In genomic region chr19:30306379-30306778, GRCm38 (mm10) we compare ENCODE assay signal across 13 mouse cellular contexts.
A peak's percentile ranks its signal among the peaks of the same experiment; 100 is the strongest.
DNase-seq lines count a peak whose midpoint lies in the region; ATAC-seq and TF ChIP-seq lines count a peak whose summit lies in the region.
"Had no signal": no experiment of that assay in that cellular context is flagged by ENCODE, and none has a peak within 500 bp of the region (broad histone marks: within the 10 kb centered on the region; RNA-seq: fewer than 3 reads in every experiment).

No protein-coding gene starts in this region.

- no peak overlapping the region for H3K9ac ChIP-seq in forebrain, embryonic 13.5 days
- H3K9ac ChIP-seq in forebrain, embryonic 12.5 days, result no peak overlapping the region
- H3K9ac ChIP-seq in forebrain, postnatal 0 days, result no peak overlapping the region
- H3K9ac ChIP-seq: intestine, embryonic 15.5 days had no signal

- no peak overlapping the region for H3K4me3 ChIP-seq in forebrain, embryonic 13.5 days
- H3K4me3 ChIP-seq in forebrain, embryonic 12.5 days (replicated peaks), result no peak overlapping the region
- no peak overlapping the region for H3K4me3 ChIP-seq in forebrain, postnatal 0 days (ENCODE audit: low read depth, low read length)
- H3K4me3 ChIP-seq: intestine, embryonic 15.5 days; megakaryocyte, embryonic 14.5 days; myocyte had no signal

- 89% methylated on average over 2 of the region's 2 CpGs for WGBS in forebrain, embryonic 13.5 days
- WGBS in forebrain, embryonic 12.5 days, result 86% methylated on average over 2 of the region's 2 CpGs
- WGBS in forebrain, postnatal 0 days, result 53% methylated on average over 2 of the region's 2 CpGs

- no peaks in the 10 kb centered on the region for H3K9me3 ChIP-seq in forebrain, embryonic 13.5 days (replicated peaks)
- no peaks in the 10 kb centered on the region for H3K9me3 ChIP-seq in forebrain, embryonic 12.5 days
- H3K9me3 ChIP-seq in forebrain, postnatal 0 days (ENCODE audit: low read length), result no peaks in the 10 kb centered on the region
- H3K9me3 ChIP-seq: intestine, embryonic 15.5 days; megakaryocyte, embryonic 14.5 days had no signal

- H3K4me1 ChIP-seq in forebrain, embryonic 13.5 days, result no peaks in the 10 kb centered on the region
- H3K4me1 ChIP-seq in forebrain, embryonic 12.5 days, result no peaks in the 10 kb centered on the region
- no peaks in the 10 kb centered on the region for H3K4me1 ChIP-seq in forebrain, postnatal 0 days (ENCODE audit: insufficient read depth)
- H3K4me1 ChIP-seq: intestine, embryonic 15.5 days had no signal

- 0 out of 2 replicates have a peak, but pooled peaks have one; percentile 36 for ATAC-seq in forebrain, embryonic 13.5 days
- no peak for ATAC-seq in forebrain, embryonic 12.5 days (ENCODE audit: low FRiP score)
- ATAC-seq in forebrain, postnatal 0 days, result peak; percentile 58
- ATAC-seq: intestine, embryonic 15.5 days had no signal

- no peaks in the 10 kb centered on the region for H3K36me3 ChIP-seq in forebrain, embryonic 13.5 days (ENCODE audit: poor library complexity, severe bottlenecking)
- no peaks in the 10 kb centered on the region for H3K36me3 ChIP-seq in forebrain, embryonic 12.5 days (replicated peaks)
- no peaks in the 10 kb centered on the region for H3K36me3 ChIP-seq in forebrain, postnatal 0 days (ENCODE audit: insufficient read depth)
- H3K36me3 ChIP-seq: intestine, embryonic 15.5 days had no signal

- H3K27ac ChIP-seq in forebrain, embryonic 13.5 days, result no peak overlapping the region
- H3K27ac ChIP-seq in forebrain, embryonic 12.5 days, result no peak overlapping the region
- no peak overlapping the region for H3K27ac ChIP-seq in forebrain, postnatal 0 days (ENCODE audit: low read depth, low read length)
- H3K27ac ChIP-seq: intestine, embryonic 15.5 days had no signal

- no peak overlapping the region for H3K4me2 ChIP-seq in forebrain, embryonic 13.5 days
- no peak overlapping the region for H3K4me2 ChIP-seq in forebrain, embryonic 12.5 days
- no peak overlapping the region for H3K4me2 ChIP-seq in forebrain, postnatal 0 days (ENCODE audit: low read depth)
- H3K4me2 ChIP-seq: intestine, embryonic 15.5 days had no signal

- peak; percentile 2 for DNase-seq in layer of hippocampus, adult 9-11 months
- DNase-seq in layer of hippocampus, adult 11-12 months (ENCODE audit: low spot score), result no peak
- DNase-seq in Muller cell, postnatal 12 days (ENCODE audit: inconsistent ontology term), result peak; percentile 29
- DNase-seq in forebrain, postnatal 0 days, result peak; percentile 35
- no peak for DNase-seq in urinary bladder, postnatal 14 days (ENCODE audit: low spot score)
- DNase-seq in thymus, postnatal 0 days (ENCODE audit: low spot score), result no peak
- DNase-seq: adrenal gland, postnatal 10 days; thymus, postnatal 25 days had no signal

- H3K27me3 ChIP-seq in forebrain, embryonic 13.5 days, result no peaks in the 10 kb centered on the region
- H3K27me3 ChIP-seq in forebrain, embryonic 12.5 days, result no peaks in the 10 kb centered on the region
- no peaks in the 10 kb centered on the region for H3K27me3 ChIP-seq in forebrain, postnatal 0 days (ENCODE audit: insufficient read depth, low read length)
- H3K27me3 ChIP-seq: intestine, embryonic 15.5 days had no signal

- no peak for TF ChIP-seq CTCF in forebrain, postnatal 0 days (IDR thresholded peaks at IDR 0.05; ENCODE audit: low read depth)

Comparison
In these comparisons a context has a peak if more than half of its experiments do, and no peak if none do; other contexts are left out.
1. DNase-seq: peak in layer of hippocampus, adult 9-11 months (single experiment), Muller cell, postnatal 12 days (single experiment) and forebrain, postnatal 0 days (single experiment); none in layer of hippocampus, adult 11-12 months (single experiment), urinary bladder, postnatal 14 days (single experiment) and thymus, postnatal 0 days (single experiment).